Mouse (Mus musculus) MEL (cell line): Measurements from ENCODE around the gene Cntn5. TPM values are rescaled to one million over a fixed set of nuclear protein-coding genes. Genes with fewer than 3 reads are reported as not detected.

Experiments used
- DNase-seq: peaks from one replicate; pipeline ENCODE4 v3.0.0; 2011; ENCODE audit warnings: low read depth, low spot score
- H3K27ac ChIP-seq: 2 replicates; pipeline ENCODE4 v1.5.1; 2012; ENCODE audit warnings: low read depth, mild to moderate bottlenecking, control low read depth, low read length, moderate library complexity; ENCODE audit not compliant: control insufficient read depth
- H3K27me3 ChIP-seq, 2 experiments: fragments of 150-350 bp in 1 of 2; sonication (generic) in 1 of 2; 2 replicates each; pipeline ENCODE4 v1.6.1; 2012; ENCODE audit warnings: low read length in 2 of 2, mild to moderate bottlenecking in 2 of 2, improper control_type of control experiment in 1 of 2, moderate library complexity in 1 of 2; ENCODE audit not compliant: insufficient read depth in 2 of 2, control insufficient read depth in 1 of 2
- H3K36me3 ChIP-seq, 2 experiments: 2 replicates each; pipeline ENCODE4 v1.6.1; 2012 to 2014; ENCODE audit warnings: low read length in 2 of 2, improper control_type of control experiment in 1 of 2, inconsistent platforms in 1 of 2, mild to moderate bottlenecking in 1 of 2; ENCODE audit not compliant: insufficient read depth in 2 of 2, control insufficient read depth in 1 of 2
- H3K4me1 ChIP-seq, 2 experiments: fragments of 150-350 bp in 1 of 2; sonication (generic) in 1 of 2; 2 replicates each; pipeline ENCODE4 v1.6.1; 2012; ENCODE audit warnings: low read length in 2 of 2, improper control_type of control experiment in 1 of 2, mild to moderate bottlenecking in 1 of 2; ENCODE audit not compliant: insufficient read depth in 2 of 2, control insufficient read depth in 1 of 2
- H3K4me3 ChIP-seq, 2 experiments: fragments of 150-350 bp in 1 of 2; sonication (generic) in 1 of 2; 2 replicates each; pipeline ENCODE4 v1.5.1; 2012; ENCODE audit warnings: low read depth in 2 of 2, low read length in 2 of 2, mild to moderate bottlenecking in 2 of 2, moderate library complexity in 2 of 2, control low read depth in 1 of 2, improper control_type of control experiment in 1 of 2; ENCODE audit not compliant: control insufficient read depth in 1 of 2, insufficient read depth in 1 of 2
- H3K79me2 ChIP-seq: 2 replicates; pipeline ENCODE4 v1.6.1; 2012; ENCODE audit warnings: mild to moderate bottlenecking, low read length, moderate library complexity; ENCODE audit not compliant: control insufficient read depth, poor library complexity, insufficient read depth
- H3K9ac ChIP-seq: 2 replicates; pipeline ENCODE4 v1.6.1; 2012; ENCODE audit warnings: low read depth, mild to moderate bottlenecking, control low read depth, low read length, moderate library complexity; ENCODE audit not compliant: control insufficient read depth, poor library complexity, severe bottlenecking
- H3K9me3 ChIP-seq: fragments of 150-350 bp; sonication (generic); replicated peaks from 2 replicates; pipeline ENCODE4 v1.6.1; 2012; ENCODE audit warnings: mild to moderate bottlenecking, low read length, improper control_type of control experiment, moderate library complexity; ENCODE audit not compliant: insufficient read depth
- BHLHE40 ChIP-seq: IDR thresholded peaks from 2 replicates; pipeline ENCODE4 v1.6.1; 2012; ENCODE audit warnings: low read depth, mild to moderate bottlenecking, inconsistent platforms, low read length, improper control_type of control experiment, borderline replicate concordance
- CHD1 ChIP-seq: IDR thresholded peaks from 2 replicates; pipeline ENCODE4 v1.6.1; 2012; ENCODE audit warnings: low read depth, mild to moderate bottlenecking, inconsistent platforms, low read length, improper control_type of control experiment
- CHD2 ChIP-seq: IDR thresholded peaks from 2 replicates; pipeline ENCODE4 v1.6.1; 2011; ENCODE audit warnings: low read length, improper control_type of control experiment
- E2F4 ChIP-seq: IDR thresholded peaks from 2 replicates; pipeline ENCODE4 v1.6.1; 2011; ENCODE audit warnings: low read depth, low read length, improper control_type of control experiment, borderline replicate concordance
- ELF1 ChIP-seq: IDR thresholded peaks from 2 replicates; pipeline ENCODE4 v1.6.1; 2014; ENCODE audit warnings: low read depth, mild to moderate bottlenecking, inconsistent platforms, low read length, improper control_type of control experiment, moderate library complexity
- ETS1 ChIP-seq: IDR thresholded peaks from 2 replicates; pipeline ENCODE4 v1.6.1; 2012; ENCODE audit warnings: low read depth, mild to moderate bottlenecking, inconsistent platforms, low read length, improper control_type of control experiment, moderate library complexity
- GABPA ChIP-seq: IDR thresholded peaks from 2 replicates; pipeline ENCODE4 v1.6.1; 2012; ENCODE audit warnings: low read depth, mild to moderate bottlenecking, inconsistent platforms, low read length, improper control_type of control experiment, moderate library complexity
- GATA1 ChIP-seq: IDR thresholded peaks from 2 replicates; pipeline ENCODE4 v1.6.1; 2011; ENCODE audit warnings: low read depth, low read length, improper control_type of control experiment
- KAT2A ChIP-seq: conservative IDR thresholded peaks from 2 replicates; pipeline ENCODE4 v1.6.1; 2012; ENCODE audit warnings: low read depth, low read length, improper control_type of control experiment, inconsistent platforms
- MAFK ChIP-seq: IDR thresholded peaks from 2 replicates; pipeline ENCODE4 v1.6.1; 2011; ENCODE audit warnings: low read depth, mild to moderate bottlenecking, low read length, improper control_type of control experiment, borderline replicate concordance
- MAX ChIP-seq: IDR thresholded peaks from 2 replicates; pipeline ENCODE4 v1.6.1; 2011; ENCODE audit warnings: low read length, improper control_type of control experiment
- MAZ ChIP-seq: IDR thresholded peaks from 2 replicates; pipeline ENCODE4 v1.6.1; 2012; ENCODE audit warnings: low read depth, mild to moderate bottlenecking, inconsistent platforms, low read length, improper control_type of control experiment
- MEF2A ChIP-seq: IDR thresholded peaks from 2 replicates; pipeline ENCODE4 v1.6.1; 2014; ENCODE audit warnings: low read depth, mild to moderate bottlenecking, inconsistent platforms, low read length, improper control_type of control experiment; ENCODE audit not compliant: poor library complexity, insufficient replicate concordance, severe bottlenecking; ENCODE audit errors: extremely low read depth
- MYC ChIP-seq: IDR thresholded peaks from 2 replicates; pipeline ENCODE4 v1.6.1; 2011; ENCODE audit warnings: low read depth, mild to moderate bottlenecking, low read length, improper control_type of control experiment, moderate library complexity
- NRF1 ChIP-seq: IDR thresholded peaks from 2 replicates; pipeline ENCODE4 v1.6.1; 2014; ENCODE audit warnings: low read depth, mild to moderate bottlenecking, inconsistent platforms, low read length, improper control_type of control experiment, moderate library complexity; ENCODE audit not compliant: poor library complexity, insufficient read depth, severe bottlenecking
- POLR2AphosphoS5 ChIP-seq: IDR thresholded peaks from 2 replicates; pipeline ENCODE4 v1.6.1; 2012; ENCODE audit warnings: low read depth, borderline replicate concordance, mild to moderate bottlenecking, inconsistent platforms, low read length, moderate library complexity, mixed read lengths
- RAD21 ChIP-seq: IDR thresholded peaks from 2 replicates; pipeline ENCODE4 v1.6.1; 2011; ENCODE audit warnings: mild to moderate bottlenecking, low read depth, low read length, improper control_type of control experiment
- SIN3A ChIP-seq: IDR thresholded peaks from 2 replicates; pipeline ENCODE4 v1.6.1; 2012; ENCODE audit warnings: low read length, improper control_type of control experiment, inconsistent platforms
- SMC3 ChIP-seq: IDR thresholded peaks from 2 replicates; pipeline ENCODE4 v1.6.1; 2011; ENCODE audit warnings: low read depth, low read length, improper control_type of control experiment
- TCF12 ChIP-seq: IDR thresholded peaks from 2 replicates; pipeline ENCODE4 v1.6.1; 2014; ENCODE audit warnings: low read depth, mild to moderate bottlenecking, inconsistent platforms, low read length, improper control_type of control experiment, moderate library complexity
- UBTF ChIP-seq: IDR thresholded peaks from 2 replicates; pipeline ENCODE4 v1.6.1; 2012; ENCODE audit warnings: low read depth, mild to moderate bottlenecking, inconsistent platforms, low read length, improper control_type of control experiment, moderate library complexity, borderline replicate concordance; ENCODE audit not compliant: insufficient read depth
- USF2 ChIP-seq, 2 experiments: IDR thresholded peaks; 2 replicates each; pipeline ENCODE4 v1.6.1; 2011 to 2012; ENCODE audit warnings: improper control_type of control experiment in 2 of 2, low read length in 2 of 2, borderline replicate concordance in 1 of 2, inconsistent platforms in 1 of 2, low read depth in 1 of 2, mild to moderate bottlenecking in 1 of 2; ENCODE audit not compliant: insufficient read depth in 1 of 2
- ZC3H11A ChIP-seq: IDR thresholded peaks from 2 replicates; pipeline ENCODE4 v1.6.1; 2012; ENCODE audit warnings: low read depth, mild to moderate bottlenecking, inconsistent platforms, low read length, improper control_type of control experiment
- ZKSCAN1 ChIP-seq: IDR thresholded peaks from 2 replicates; pipeline ENCODE4 v1.6.1; 2012; ENCODE audit warnings: low read depth, mild to moderate bottlenecking, inconsistent platforms, low read length, improper control_type of control experiment, moderate library complexity
- ZMIZ1 ChIP-seq: IDR thresholded peaks from 2 replicates; pipeline ENCODE4 v1.6.1; 2012; ENCODE audit warnings: low read depth, mild to moderate bottlenecking, inconsistent platforms, low read length, improper control_type of control experiment, moderate library complexity
- ZNF384 ChIP-seq: IDR thresholded peaks from 2 replicates; pipeline ENCODE4 v1.6.1; 2012; ENCODE audit warnings: low read depth, mild to moderate bottlenecking, inconsistent platforms, low read length, improper control_type of control experiment
- polyA plus RNA-seq, 2 experiments: library from polyadenylated mRNA; stranded (reverse) in 1 of 2; unstranded in 1 of 2; fragments of >175 nt in 1 of 2; fragments of >200 nt in 1 of 2; gene quantifications; 2 replicates each; pipeline versions ENCODE4 v1.2.1 to v1.2.4; 2012; ENCODE audit warnings: low replicate concordance in 2 of 2, low read depth in 1 of 2; ENCODE audit not compliant: insufficient read length in 2 of 2, insufficient read depth in 1 of 2, missing spikeins in 1 of 2
- total RNA-seq: library from RNA; depleted of rRNA; stranded (reverse); fragments of 300-350 nt; gene quantifications from 2 replicates; pipeline ENCODE4 v1.2.3, GENCODE M21; 2012

Gene Cntn5
- total and polyA plus RNA-seq, 3 experiments = not detected

- Histone ChIP-seq H3K27me3 (no peaks in the 10 kb centered on the region), H3K9ac (no peak overlapping the region), H3K4me1 (no peaks in the 10 kb centered on the region), H3K79me2 (no peaks in the 10 kb centered on the region)
- no peak for TF ChIP-seq RAD21
- TF ChIP-seq, all 39 proteins: peak for 0
- DNase-seq = no peak
- H3K4me3 ChIP-seq = no peak overlapping the region
- no peak overlapping the region for H3K27ac ChIP-seq
- no peaks in the 10 kb centered on the region for H3K9me3 ChIP-seq
- no peaks in the 10 kb centered on the region for H3K36me3 ChIP-seq
These were observed 861.6 kb downstream of the Cntn5 start for GRCm38 (mm10) chr9:10043001-10043400.

DNA sequence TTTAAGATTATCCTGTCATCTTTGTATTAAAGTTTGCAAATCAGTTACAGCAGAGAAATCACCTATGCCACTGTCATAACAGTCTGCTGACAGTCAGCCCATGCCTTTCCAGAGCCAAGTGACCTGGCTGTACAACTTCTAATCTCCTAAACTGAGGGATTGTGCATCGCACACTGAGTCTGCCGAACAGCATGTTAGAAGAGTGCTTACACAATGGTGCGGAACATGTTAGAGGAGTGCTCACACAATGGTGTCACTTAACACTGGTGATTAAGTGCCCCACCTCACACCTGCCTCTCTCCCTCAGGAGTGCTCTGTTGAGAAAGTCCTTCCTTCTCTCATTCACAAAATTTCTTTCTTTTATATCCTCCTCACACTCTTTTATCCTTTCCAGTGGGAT, 889.4 kb downstream of the Cntn5 start:
- no peak for DNase-seq
- Histone ChIP-seq H3K79me2 (no peaks in the 10 kb centered on the region), H3K27me3 (no peaks in the 10 kb centered on the region), H3K4me3 (no peak overlapping the region), H3K9me3 (no peaks in the 10 kb centered on the region), H3K4me1 (no peaks in the 10 kb centered on the region), H3K9ac (no peak overlapping the region), H3K36me3 (no peaks in the 10 kb centered on the region), H3K27ac (no peak overlapping the region)
- TF ChIP-seq ZNF384 (no peak), SMC3 (no peak), ZMIZ1 (no peak), MAFK (no peak), ZKSCAN1 (no peak), GABPA (no peak), CHD1 (no peak), MAZ (no peak), MAX (no peak), SIN3A (no peak), POLR2AphosphoS5 (no peak), MYC (no peak)

- no peak for DNase-seq
- H3K4me1 ChIP-seq = no peaks in the 10 kb centered on the region
- H3K27ac ChIP-seq = no peak overlapping the region
- H3K79me2 ChIP-seq = no peaks in the 10 kb centered on the region
- no peaks in the 10 kb centered on the region for H3K27me3 ChIP-seq
- H3K9me3 ChIP-seq = no peaks in the 10 kb centered on the region
- H3K36me3 ChIP-seq = no peaks in the 10 kb centered on the region
- H3K4me3 ChIP-seq = no peak overlapping the region
- no peak overlapping the region for H3K9ac ChIP-seq
- TF ChIP-seq RAD21 (no peak), ELF1 (no peak), USF2 (IDR thresholded peaks at IDR 0.05; ENCODE audit: borderline replicate concordance in 1 of 2, insufficient read depth in 1 of 2, low read depth in 1 of 2, low read length in 2 of 2) (no peak), ZC3H11A (no peak), ETS1 (no peak), E2F4 (no peak), MAFK (no peak), ZMIZ1 (no peak), BHLHE40 (no peak), NRF1 (no peak), CHD2 (no peak), MEF2A (no peak), MAX (no peak), CHD1 (no peak), GATA1 (no peak), KAT2A (no peak), GABPA (no peak), TCF12 (no peak), UBTF (no peak)
These were observed 920.5 kb downstream of the Cntn5 start for GRCm38 (mm10) chr9:9984028-9984427.
